Mouse (Mus musculus): ENCODE measurements around the gene Btbd7. TPM values are rescaled to one million over a fixed set of nuclear protein-coding genes. Genes with fewer than 3 reads are reported as not detected.

The Btbd7 gene
- 25.4 and 30.5 TPM in 2 replicates for polyA plus RNA-seq (2012; rRNA removed)
- 23.0 and 24.5 TPM in 2 replicates for polyA plus RNA-seq (2014; fragmentation: Nextera tagmentation; extraction: Ambion mirVana)

- H3K9ac ChIP-seq (ENCODE audit: low read depth, low read length, severe bottlenecking) = peak within 1 kb of the TSS; percentile 97
- H3K4me1 ChIP-seq (ENCODE audit: control insufficient read depth, insufficient read depth, low read length) = peaks cover 12% of the 10 kb centered on the region; the same call in 1 of the 2 replicates
- H3K9me3 ChIP-seq (ENCODE audit: control insufficient read depth, low read length) = no peaks in the 10 kb centered on the region
- H3K27me3 ChIP-seq (ENCODE audit: control insufficient read depth, insufficient read depth, low read length) = no peaks in the 10 kb centered on the region
- TF ChIP-seq POLR2A (IDR thresholded peaks at IDR 0.05; ENCODE audit: borderline replicate concordance, extremely low read depth, insufficient read depth, insufficient read length) = peak; percentile 60; the same call in 1 of the 2 replicates
- H3K27ac ChIP-seq (replicated peaks; ENCODE audit: low read depth, low read length) = peak within 1 kb of the TSS; percentile 97
- H3K4me2 ChIP-seq (replicated peaks; ENCODE audit: low read depth, low read length, severe bottlenecking) = peak within 1 kb of the TSS; percentile 69
- under 1% methylated on average over 66 of the region's 95 CpGs for WGBS
- no peaks in the 10 kb centered on the region for H3K36me3 ChIP-seq (ENCODE audit: control insufficient read depth, insufficient read depth, low read length)
- DNase-seq (ENCODE audit: low spot score) (peak; percentile 99), ATAC-seq (ENCODE audit: low FRiP score, low read depth) (peak; percentile 94)
- H3K4me3 ChIP-seq (replicated peaks; ENCODE audit: low read length) = peak within 1 kb of the TSS; percentile 95
Measured at GRCm38 (mm10) chr12:102878031-102878823, at the start of gene Btbd7. Gene Btbd7, minus strand, starts transcription at chr12:102878471.

- Histone ChIP-seq H3K27me3 (ENCODE audit: control insufficient read depth, insufficient read depth, low read length) (no peaks in the 10 kb centered on the region), H3K9me3 (ENCODE audit: control insufficient read depth, low read length) (no peaks in the 10 kb centered on the region), H3K4me3 (replicated peaks; ENCODE audit: low read length) (no peak overlapping the region), H3K36me3 (ENCODE audit: control insufficient read depth, insufficient read depth, low read length) (no peaks in the 10 kb centered on the region), H3K4me2 (replicated peaks; ENCODE audit: low read depth, low read length, severe bottlenecking) (no peak overlapping the region), H3K27ac (replicated peaks; ENCODE audit: low read depth, low read length) (no peak overlapping the region), H3K4me1 (ENCODE audit: control insufficient read depth, insufficient read depth, low read length) (no peaks in the 10 kb centered on the region), H3K9ac (ENCODE audit: low read depth, low read length, severe bottlenecking) (no peak overlapping the region)
- ATAC-seq (ENCODE audit: low FRiP score, low read depth) = no peak
- DNase-seq (ENCODE audit: low spot score) = no peak
- WGBS = 12% methylated on average over 2 of the region's 2 CpGs
- no peak for TF ChIP-seq POLR2A (IDR thresholded peaks at IDR 0.05; ENCODE audit: borderline replicate concordance, extremely low read depth, insufficient read depth, insufficient read length)
Measured at GRCm38 (mm10) chr12:102916073-102916472, 37.8 kb upstream of the Btbd7 start.

GRCm38 (mm10) chr12:102908191-102908590 is 29.9 kb upstream of the Btbd7 start:
- TF ChIP-seq POLR2A (IDR thresholded peaks at IDR 0.05; ENCODE audit: borderline replicate concordance, extremely low read depth, insufficient read depth, insufficient read length) = no peak
- Histone ChIP-seq H3K4me3 (replicated peaks; ENCODE audit: low read length) (no peak overlapping the region), H3K36me3 (ENCODE audit: control insufficient read depth, insufficient read depth, low read length) (no peaks in the 10 kb centered on the region), H3K4me1 (ENCODE audit: control insufficient read depth, insufficient read depth, low read length) (no peaks in the 10 kb centered on the region), H3K4me2 (replicated peaks; ENCODE audit: low read depth, low read length, severe bottlenecking) (no peak overlapping the region), H3K9ac (ENCODE audit: low read depth, low read length, severe bottlenecking) (no peak overlapping the region), H3K27ac (replicated peaks; ENCODE audit: low read depth, low read length) (no peak overlapping the region), H3K9me3 (ENCODE audit: control insufficient read depth, low read length) (no peaks in the 10 kb centered on the region), H3K27me3 (ENCODE audit: control insufficient read depth, insufficient read depth, low read length) (no peaks in the 10 kb centered on the region)
- ATAC-seq (ENCODE audit: low FRiP score, low read depth) (no peak), DNase-seq (ENCODE audit: low spot score) (no peak)
- 43% methylated on average over 3 of the region's 3 CpGs for WGBS

- no peak for ATAC-seq (ENCODE audit: low FRiP score, low read depth)
- H3K36me3 ChIP-seq (ENCODE audit: control insufficient read depth, insufficient read depth, low read length) = no peaks in the 10 kb centered on the region
- no peak for DNase-seq (ENCODE audit: low spot score)
- H3K27me3 ChIP-seq (ENCODE audit: control insufficient read depth, insufficient read depth, low read length) = no peaks in the 10 kb centered on the region
- TF ChIP-seq POLR2A (IDR thresholded peaks at IDR 0.05; ENCODE audit: borderline replicate concordance, extremely low read depth, insufficient read depth, insufficient read length) = no peak
- no peaks in the 10 kb centered on the region for H3K9me3 ChIP-seq (ENCODE audit: control insufficient read depth, low read length)
- H3K4me2 ChIP-seq (replicated peaks; ENCODE audit: low read depth, low read length, severe bottlenecking) = no peak within 1 kb of the TSS
- H3K9ac ChIP-seq (ENCODE audit: low read depth, low read length, severe bottlenecking) = no peak within 1 kb of the TSS
- no peak within 1 kb of the TSS for H3K4me3 ChIP-seq (replicated peaks; ENCODE audit: low read length)
- H3K4me1 ChIP-seq (ENCODE audit: control insufficient read depth, insufficient read depth, low read length) = no peaks in the 10 kb centered on the region
- H3K27ac ChIP-seq (replicated peaks; ENCODE audit: low read depth, low read length) = no peak within 1 kb of the TSS
- 91% methylated on average over 17 of the region's 17 CpGs for WGBS
Measured at GRCm38 (mm10) chr12:102899091-102899490, 20.8 kb upstream of the Btbd7 start, which contains the start of gene Cox8c. Gene Cox8c, plus strand, starts transcription at chr12:102899316.

GRCm38 (mm10) chr12:102888568-102888967 is 10.3 kb upstream of the Btbd7 start:
- no peak for ATAC-seq (ENCODE audit: low FRiP score, low read depth)
- WGBS = 68% methylated on average over 5 of the region's 5 CpGs
- H3K27ac ChIP-seq (replicated peaks; ENCODE audit: low read depth, low read length) = no peak overlapping the region

More at GRCm38 (mm10) chr12:102888568-102888967, 10.3 kb upstream of the Btbd7 start:
- Histone ChIP-seq H3K9ac (ENCODE audit: low read depth, low read length, severe bottlenecking) (no peak overlapping the region), H3K36me3 (ENCODE audit: control insufficient read depth, insufficient read depth, low read length) (no peaks in the 10 kb centered on the region), H3K4me3 (replicated peaks; ENCODE audit: low read length) (no peak overlapping the region), H3K4me2 (replicated peaks; ENCODE audit: low read depth, low read length, severe bottlenecking) (no peak overlapping the region), H3K9me3 (ENCODE audit: control insufficient read depth, low read length) (no peaks in the 10 kb centered on the region), H3K27me3 (ENCODE audit: control insufficient read depth, insufficient read depth, low read length) (no peaks in the 10 kb centered on the region), H3K4me1 (ENCODE audit: control insufficient read depth, insufficient read depth, low read length) (no peaks in the 10 kb centered on the region)
- DNase-seq (ENCODE audit: low spot score) = no peak
- TF ChIP-seq POLR2A (IDR thresholded peaks at IDR 0.05; ENCODE audit: borderline replicate concordance, extremely low read depth, insufficient read depth, insufficient read length) = no peak
